Mouse (Mus musculus) thymus, postnatal 36 days (tissue): ENCODE results near the gene Lama1.
A peak's percentile ranks its signal among the peaks of the same experiment; 100 is the strongest.
"Not testable (repeated sequence)": the region's sequence is repeated elsewhere in the genome, so short reads cannot be mapped to it uniquely, and the experiment has no call there.

Source experiments
- DNase-seq, 2 experiments: peaks; one replicate each; pipeline ENCODE4 v3.0.0; 2022; ENCODE audit warnings: mixed read lengths in 2 of 2

Gene Lama1

GRCm38 (mm10) chr17:67722578-67722977 lies 25.5 kb downstream of the Lama1 start:
- DNase-seq: no peak

GRCm38 (mm10) chr17:67723175-67724067 lies 26.4 kb downstream of the Lama1 start:
- DNase-seq: no peak

- DNase-seq: no peak
Measured at GRCm38 (mm10) chr17:67726601-67727000, 29.5 kb downstream of the Lama1 start.

- no peak for DNase-seq
Measured at GRCm38 (mm10) chr17:67728751-67729150, 31.7 kb downstream of the Lama1 start.

- DNase-seq: no peak
Measured at GRCm38 (mm10) chr17:67731096-67731495, 34.0 kb downstream of the Lama1 start.

GRCm38 (mm10) chr17:67731964-67732363 lies 34.9 kb downstream of the Lama1 start:
- DNase-seq: no peak

- no peak for DNase-seq
Measured at GRCm38 (mm10) chr17:67733516-67733915, 36.5 kb downstream of the Lama1 start.

GRCm38 (mm10) chr17:67735722-67736121 lies 38.7 kb downstream of the Lama1 start:
- DNase-seq: no peak

GRCm38 (mm10) chr17:67741229-67741628 lies 44.2 kb downstream of the Lama1 start:
- not testable (repeated sequence) for DNase-seq

- DNase-seq: no peak
Measured at GRCm38 (mm10) chr17:67764167-67764871, 67.3 kb downstream of the Lama1 start.

- no peak for DNase-seq
Measured at GRCm38 (mm10) chr17:67773608-67774007, 76.5 kb downstream of the Lama1 start.

GRCm38 (mm10) chr17:67776764-67777163 lies 79.7 kb downstream of the Lama1 start:
- DNase-seq: no peak

GRCm38 (mm10) chr17:67779812-67780211 lies 82.8 kb downstream of the Lama1 start:
- DNase-seq: no peak

GRCm38 (mm10) chr17:67791091-67791490 lies 94.0 kb downstream of the Lama1 start:
- no peak for DNase-seq

GRCm38 (mm10) chr17:67809171-67809570 lies 112.1 kb downstream of the Lama1 start:
- DNase-seq: no peak

- DNase-seq: no peak
Measured at GRCm38 (mm10) chr17:67813666-67814065, 116.6 kb downstream of the Lama1 start.

GRCm38 (mm10) chr17:67815720-67816119 lies 118.7 kb downstream of the Lama1 start:
- DNase-seq: no peak

- no peak for DNase-seq
Measured at GRCm38 (mm10) chr17:67816916-67817315, 119.9 kb downstream of the Lama1 start.

- no peak for DNase-seq
Measured at GRCm38 (mm10) chr17:67827431-67827830, 130.4 kb downstream of the Lama1 start.

GRCm38 (mm10) chr17:67836146-67836895 lies 139.3 kb downstream of the Lama1 start:
- DNase-seq: no peak

- DNase-seq: peak in 1 of 2 experiments; percentile 9
Measured at GRCm38 (mm10) chr17:67837351-67838090, 140.5 kb downstream of the Lama1 start.

- no peak for DNase-seq
Measured at GRCm38 (mm10) chr17:67838948-67839347, 141.9 kb downstream of the Lama1 start.
